Mouse (Mus musculus): ENCODE results near the gene Mast1. TPM values are rescaled to one million over a fixed set of nuclear protein-coding genes. Genes with fewer than 3 reads are reported as not detected.

Mast1 gene
- polyA plus RNA-seq, 1 experiment from 2014 or later, result 0.08 TPM

DNA sequence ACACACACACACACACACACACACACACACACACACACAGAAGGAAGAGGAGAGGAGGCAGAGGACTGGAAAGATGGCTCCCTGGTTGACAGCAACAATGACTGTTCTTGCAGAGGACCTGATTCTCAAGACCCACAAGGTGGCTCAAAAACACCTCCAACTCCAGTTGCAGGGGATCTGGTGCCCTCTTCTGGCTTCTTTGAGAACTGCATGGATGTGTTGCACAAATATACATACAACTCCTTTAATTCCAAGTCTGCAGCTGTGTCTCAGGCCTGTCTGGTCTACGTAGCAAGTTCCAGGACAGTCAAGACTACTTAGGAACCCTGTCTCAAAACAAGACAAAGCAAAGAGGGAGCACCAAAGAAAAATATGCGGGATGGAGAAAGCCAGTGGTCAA lies 19.6 kb upstream of the Mast1 start:
- H3K36me3 ChIP-seq (ENCODE audit: insufficient read depth, low read length), result peaks cover 4% of the 10 kb centered on the region; the same call in 1 of the 2 replicates
- H3K27me3 ChIP-seq (ENCODE audit: insufficient read depth, low read length), result no peaks in the 10 kb centered on the region; the same call in none of the 2 replicates
- no peaks in the 10 kb centered on the region for H3K9me3 ChIP-seq (replicated peaks; ENCODE audit: low read length)
- TF ChIP-seq CTCF (IDR thresholded peaks at IDR 0.05; ENCODE audit: low read depth), result peak; percentile 90
- 53% methylated on average over 2 of the region's 2 CpGs for WGBS
- no peak for ATAC-seq (replicated peaks; ENCODE audit: low FRiP score, low read depth)
- no peak overlapping the region for H3K4me3 ChIP-seq (replicated peaks; ENCODE audit: low read depth, low read length)
- no peak overlapping the region for H3K4me2 ChIP-seq (ENCODE audit: low read length)
- no peaks in the 10 kb centered on the region for H3K4me1 ChIP-seq (replicated peaks; ENCODE audit: insufficient read depth, low read length)
- no peak overlapping the region for H3K9ac ChIP-seq (ENCODE audit: low read depth, low read length)
- DNase-seq (ENCODE audit: low spot score), result peak; percentile 62
- H3K27ac ChIP-seq, result no peak overlapping the region

DNA sequence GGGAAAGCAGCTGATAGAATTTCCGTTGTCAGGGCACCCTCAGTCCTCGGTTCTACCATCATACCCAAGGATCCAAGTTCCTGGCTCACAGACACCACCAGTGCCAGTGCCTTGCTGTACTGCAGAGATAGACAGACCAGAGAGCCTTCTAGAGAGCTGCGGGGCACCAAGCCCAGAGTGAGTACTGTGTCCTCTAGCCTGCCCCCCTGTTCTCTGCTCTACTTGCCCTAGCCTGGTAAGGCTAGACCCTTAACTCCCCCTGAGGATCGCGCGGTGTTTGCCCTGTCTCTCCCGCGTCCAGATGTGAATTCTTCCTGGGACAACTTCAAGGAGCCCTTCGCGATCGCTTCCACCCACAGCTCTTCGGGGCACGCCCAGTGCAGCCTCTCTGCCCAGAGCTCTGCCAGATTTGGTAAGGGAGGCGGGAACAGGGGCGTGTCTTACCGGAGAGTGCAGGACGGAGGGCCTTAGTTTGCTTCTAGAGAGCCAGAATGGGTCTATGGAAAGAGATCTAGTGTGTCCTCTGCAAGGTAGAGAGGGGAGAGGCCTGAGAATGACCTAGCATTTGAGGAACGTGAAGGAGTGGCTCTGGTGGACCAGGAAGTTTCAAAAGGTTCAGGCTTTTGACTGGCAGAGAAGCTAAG lies 15.6 kb upstream of the Mast1 start:
- DNase-seq (ENCODE audit: low spot score) (peak; percentile 25), ATAC-seq (replicated peaks; ENCODE audit: low FRiP score, low read depth) (no peak)
- H3K9me3 ChIP-seq (replicated peaks; ENCODE audit: low read length), result no peaks in the 10 kb centered on the region
- TF ChIP-seq CTCF (IDR thresholded peaks at IDR 0.05; ENCODE audit: low read depth), result no peak
- no peak overlapping the region for H3K9ac ChIP-seq (ENCODE audit: low read depth, low read length)
- peaks cover 16% of the 10 kb centered on the region for H3K27me3 ChIP-seq (ENCODE audit: insufficient read depth, low read length)
- H3K4me1 ChIP-seq (replicated peaks; ENCODE audit: insufficient read depth, low read length), result no peaks in the 10 kb centered on the region
- no peak overlapping the region for H3K4me3 ChIP-seq (replicated peaks; ENCODE audit: low read depth, low read length)
- no peaks in the 10 kb centered on the region; the same call in 1 of the 2 replicates for H3K36me3 ChIP-seq (ENCODE audit: insufficient read depth, low read length)
- H3K27ac ChIP-seq, result no peak overlapping the region
- 9% methylated on average over 18 of the region's 18 CpGs for WGBS
- H3K4me2 ChIP-seq (ENCODE audit: low read length), result no peak overlapping the region

DNA sequence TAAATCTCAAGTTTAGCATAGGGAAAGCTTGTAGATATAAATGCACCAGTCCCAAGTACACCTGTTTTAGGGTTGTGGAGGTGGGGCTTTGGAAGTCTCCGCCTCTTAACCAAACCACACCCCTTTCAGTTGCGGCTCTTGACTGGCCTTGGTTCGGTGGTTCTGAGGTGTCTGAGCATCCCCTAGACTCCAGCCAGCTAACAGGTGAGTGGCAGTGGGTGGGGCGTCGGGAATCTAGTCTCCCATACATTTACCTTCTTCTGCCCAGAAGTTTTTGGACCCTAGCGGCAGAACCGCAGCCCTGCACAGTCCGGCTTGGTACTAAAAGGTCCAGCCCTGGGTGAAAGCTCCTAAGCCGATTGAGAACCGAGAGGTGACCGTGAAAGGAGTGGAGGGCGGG lies 12.6 kb upstream of the Mast1 start:
- WGBS, result 22% methylated on average over 12 of the region's 12 CpGs
- no peak for DNase-seq (ENCODE audit: low spot score)
- TF ChIP-seq CTCF (IDR thresholded peaks at IDR 0.05; ENCODE audit: low read depth), result 0 out of 2 replicates have a peak, but pooled peaks have one; percentile 4
- no peak overlapping the region for H3K27ac ChIP-seq
- no peak overlapping the region for H3K4me3 ChIP-seq (replicated peaks; ENCODE audit: low read depth, low read length)
- no peak overlapping the region for H3K4me2 ChIP-seq (ENCODE audit: low read length)
- 0 out of 2 replicates have a peak, but pooled peaks cover 6% of the 10 kb centered on the region for H3K4me1 ChIP-seq (replicated peaks; ENCODE audit: insufficient read depth, low read length)
- H3K36me3 ChIP-seq (ENCODE audit: insufficient read depth, low read length), result no peaks in the 10 kb centered on the region
- no peak for ATAC-seq (replicated peaks; ENCODE audit: low FRiP score, low read depth)
- no peak overlapping the region for H3K9ac ChIP-seq (ENCODE audit: low read depth, low read length)
- H3K27me3 ChIP-seq (ENCODE audit: insufficient read depth, low read length), result peaks cover 42% of the 10 kb centered on the region
- H3K9me3 ChIP-seq (replicated peaks; ENCODE audit: low read length), result no peaks in the 10 kb centered on the region

DNA sequence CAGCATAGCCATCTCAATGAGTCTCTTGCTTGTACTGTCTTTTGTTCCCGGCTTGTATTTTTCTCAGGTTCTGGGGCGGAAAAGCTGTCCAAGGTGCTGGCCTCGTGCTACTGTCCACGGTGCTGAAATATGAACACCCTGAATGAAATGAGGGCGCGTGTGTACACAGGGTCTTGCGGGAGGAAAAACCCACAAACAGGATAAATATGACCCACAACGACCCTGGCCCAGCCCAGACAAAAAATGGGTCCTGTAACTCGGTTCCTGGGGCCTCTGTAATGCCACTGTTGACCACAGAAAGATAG lies 10.0 kb upstream of the Mast1 start:
- no peak for ATAC-seq (replicated peaks; ENCODE audit: low FRiP score, low read depth)
- peaks cover 52% of the 10 kb centered on the region for H3K27me3 ChIP-seq (ENCODE audit: insufficient read depth, low read length)
- H3K4me1 ChIP-seq (replicated peaks; ENCODE audit: insufficient read depth, low read length), result 0 out of 2 replicates have a peak, but pooled peaks cover 6% of the 10 kb centered on the region
- H3K36me3 ChIP-seq (ENCODE audit: insufficient read depth, low read length), result no peaks in the 10 kb centered on the region
- no peak overlapping the region for H3K27ac ChIP-seq
- WGBS, result 13% methylated on average over 9 of the region's 9 CpGs
- no peak for TF ChIP-seq CTCF (IDR thresholded peaks at IDR 0.05; ENCODE audit: low read depth)
- no peaks in the 10 kb centered on the region for H3K9me3 ChIP-seq (replicated peaks; ENCODE audit: low read length)
- no peak overlapping the region for H3K4me2 ChIP-seq (ENCODE audit: low read length)
- H3K9ac ChIP-seq (ENCODE audit: low read depth, low read length), result no peak overlapping the region
- peak; percentile 72 for DNase-seq (ENCODE audit: low spot score)
- no peak overlapping the region for H3K4me3 ChIP-seq (replicated peaks; ENCODE audit: low read depth, low read length)

DNA sequence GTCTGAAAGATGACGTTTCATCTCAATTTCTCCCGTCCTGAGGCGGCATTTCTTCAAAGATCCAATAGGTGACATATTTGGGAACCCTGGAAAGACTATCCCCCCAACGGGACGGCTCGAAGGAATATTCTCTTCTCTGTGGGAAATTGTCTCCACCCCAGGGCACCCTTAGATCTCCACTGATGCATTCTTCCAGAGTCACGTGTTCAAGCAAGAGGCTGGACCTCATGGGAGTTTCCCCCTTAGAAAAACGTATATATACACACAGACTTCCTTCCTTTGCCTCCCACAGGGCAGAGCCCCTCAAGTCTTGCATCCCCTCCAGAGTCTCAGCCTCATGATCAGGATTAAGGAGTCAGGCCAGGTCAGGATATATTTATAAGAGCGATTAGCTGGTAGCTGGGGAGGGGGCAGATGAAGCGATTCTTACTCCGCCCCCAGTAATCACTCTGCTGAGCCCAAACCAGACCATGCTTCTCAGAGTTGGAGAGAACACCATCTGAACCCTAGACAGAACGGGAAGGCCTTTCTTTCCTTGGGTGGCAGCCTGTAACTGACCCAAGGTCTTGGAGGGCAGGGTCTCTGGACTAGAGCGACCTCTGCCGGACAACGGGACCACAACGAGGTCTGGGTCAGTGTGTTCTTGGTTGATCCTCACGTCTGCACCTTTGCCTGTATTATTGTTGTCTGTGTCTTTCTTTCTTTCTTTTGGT lies 9.5 kb upstream of the Mast1 start, which contains the start of gene Rtbdn:
Rtbdn (plus strand) TSS at position 464 of the 713 bp plus-strand sequence.
- peaks cover 52% of the 10 kb centered on the region for H3K27me3 ChIP-seq (ENCODE audit: insufficient read depth, low read length)
- no peak for DNase-seq (ENCODE audit: low spot score)
- no peaks in the 10 kb centered on the region for H3K9me3 ChIP-seq (replicated peaks; ENCODE audit: low read length)
- peak; percentile 24; the same call in 1 of the 2 replicates for TF ChIP-seq CTCF (IDR thresholded peaks at IDR 0.05; ENCODE audit: low read depth)
- peak within 1 kb of the TSS; percentile 68 for H3K4me2 ChIP-seq (ENCODE audit: low read length)
- H3K27ac ChIP-seq, result no peak within 1 kb of the TSS
- H3K9ac ChIP-seq (ENCODE audit: low read depth, low read length), result no peak within 1 kb of the TSS
- H3K4me3 ChIP-seq (replicated peaks; ENCODE audit: low read depth, low read length), result peak within 1 kb of the TSS; percentile 34
- ATAC-seq (replicated peaks; ENCODE audit: low FRiP score, low read depth), result no peak
- H3K36me3 ChIP-seq (ENCODE audit: insufficient read depth, low read length), result no peaks in the 10 kb centered on the region
- H3K4me1 ChIP-seq (replicated peaks; ENCODE audit: insufficient read depth, low read length), result 0 out of 2 replicates have a peak, but pooled peaks cover 6% of the 10 kb centered on the region
- WGBS, result 7% methylated on average over 17 of the region's 17 CpGs

DNA sequence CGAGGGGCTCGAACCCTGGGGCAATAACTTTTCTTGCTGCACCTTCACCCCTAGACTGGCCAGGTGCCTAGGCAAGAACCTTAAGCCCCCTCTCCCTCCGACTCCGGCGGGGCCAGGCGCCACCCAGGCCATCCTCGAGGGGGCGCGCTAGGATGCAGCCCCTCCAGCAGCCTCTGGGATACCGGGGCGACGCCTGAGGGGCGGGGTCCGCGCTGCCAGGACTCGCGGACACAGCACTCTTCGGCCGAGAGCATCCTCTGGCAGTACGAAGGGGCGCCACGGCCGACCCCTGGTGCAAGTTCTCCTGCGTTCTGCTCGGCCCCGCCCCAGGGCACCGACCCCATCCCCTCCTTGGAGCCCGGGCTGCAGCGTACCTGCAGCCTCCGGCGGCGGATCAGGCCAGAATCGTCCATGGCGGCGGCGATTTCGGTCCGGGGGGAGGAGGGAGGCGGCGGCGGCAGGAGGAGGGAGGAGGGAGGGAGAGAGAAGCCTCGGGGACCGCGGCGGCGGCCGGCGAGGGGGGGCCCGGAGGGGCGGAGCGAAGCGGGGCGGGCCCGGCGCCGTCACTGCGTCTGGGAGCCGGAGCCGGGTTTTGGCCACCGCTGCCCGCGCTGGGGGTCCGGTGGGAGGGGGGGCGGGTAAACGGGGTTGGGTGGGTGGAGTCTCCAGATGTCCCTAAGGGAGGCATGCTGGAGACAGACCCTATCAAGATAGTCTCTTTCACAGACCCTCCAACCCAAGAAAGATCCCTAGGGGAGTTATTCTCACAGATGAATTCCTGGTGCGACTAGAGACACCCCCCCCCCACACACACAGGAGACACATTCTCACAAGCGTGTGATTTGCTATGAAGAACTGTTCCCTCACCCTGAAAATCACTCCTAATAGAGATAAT lies 8.7 kb upstream of the Mast1 start:
- H3K36me3 ChIP-seq (ENCODE audit: insufficient read depth, low read length), result no peaks in the 10 kb centered on the region
- under 1% methylated on average over 43 of the region's 67 CpGs for WGBS
- no peak overlapping the region for H3K27ac ChIP-seq
- no peaks in the 10 kb centered on the region for H3K9me3 ChIP-seq (replicated peaks; ENCODE audit: low read length)
- H3K4me2 ChIP-seq (ENCODE audit: low read length), result peak overlapping the region; percentile 68
- H3K4me1 ChIP-seq (replicated peaks; ENCODE audit: insufficient read depth, low read length), result 0 out of 2 replicates have a peak, but pooled peaks cover 6% of the 10 kb centered on the region
- no peak overlapping the region for H3K9ac ChIP-seq (ENCODE audit: low read depth, low read length)
- no peak for DNase-seq (ENCODE audit: low spot score)
- 0 out of 2 replicates have a peak, but pooled peaks have one; percentile 25 for ATAC-seq (replicated peaks; ENCODE audit: low FRiP score, low read depth)
- peaks cover 52% of the 10 kb centered on the region for H3K27me3 ChIP-seq (ENCODE audit: insufficient read depth, low read length)
- peak overlapping the region; percentile 34 for H3K4me3 ChIP-seq (replicated peaks; ENCODE audit: low read depth, low read length)
- TF ChIP-seq CTCF (IDR thresholded peaks at IDR 0.05; ENCODE audit: low read depth), result no peak
